Mouse (Mus musculus) layer of hippocampus, adult 18-20 months (tissue): Measurements from ENCODE around the gene Cfb. TPM values are rescaled to one million over a fixed set of nuclear protein-coding genes. Genes with fewer than 3 reads are reported as not detected.
A peak's percentile ranks its signal among the peaks of the same experiment; 100 is the strongest.
"Not testable (repeated sequence)": the region's sequence is repeated elsewhere in the genome, so short reads cannot be mapped to it uniquely, and the experiment has no call there.

Experiments
- DNase-seq, 2 experiments: peaks; one replicate each; pipeline ENCODE4 v3.0.0; 2022; ENCODE audit warnings: low spot score in 2 of 2
- long read RNA-seq: library from polyadenylated mRNA; stranded (forward); transcript quantifications from one replicate; pipeline ENCODE4 v2.0.0, GENCODE M21; 2021
- total RNA-seq, 2 experiments: library from RNA; stranded (reverse); gene quantifications; 2 replicates each; pipeline ENCODE4 v1.2.3; 2021

The Cfb gene
- not detected for total RNA-seq
- long read RNA-seq = 0 reads

DNA sequence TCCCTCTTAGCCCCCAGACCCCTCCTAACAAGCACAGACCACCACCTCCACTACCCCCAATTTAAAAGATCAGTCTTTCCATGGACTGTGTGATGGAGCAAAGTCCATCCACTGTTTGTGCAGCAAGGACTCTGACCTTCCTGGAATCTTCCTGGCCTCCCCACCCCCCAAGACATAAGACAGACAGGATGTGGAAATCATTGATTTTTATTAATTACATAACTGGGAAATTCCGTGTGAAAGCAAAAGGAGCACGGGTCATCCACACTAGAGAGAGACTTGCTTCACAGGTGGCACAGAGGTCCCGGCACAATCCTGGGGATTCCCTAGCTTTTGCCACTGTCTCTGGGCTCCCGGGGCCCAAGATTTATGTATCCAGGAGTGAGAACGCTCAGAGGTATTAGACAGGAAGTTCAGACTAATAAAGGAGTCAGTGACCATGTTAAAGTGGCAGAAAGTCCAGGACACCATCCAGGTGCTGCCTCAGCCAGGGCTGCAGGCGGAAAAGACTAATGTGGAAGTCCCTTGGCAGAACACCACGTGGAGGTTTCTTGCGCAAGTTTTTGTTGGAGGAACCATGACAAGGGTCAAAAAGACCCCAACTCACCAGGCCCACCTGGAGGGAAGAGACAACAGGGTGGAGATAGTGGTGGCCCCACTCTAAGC lies at the start of gene Cfb:
Cfb (minus strand) TSS at position 103 of the 666 bp plus-strand sequence.
- no peak for DNase-seq

DNA sequence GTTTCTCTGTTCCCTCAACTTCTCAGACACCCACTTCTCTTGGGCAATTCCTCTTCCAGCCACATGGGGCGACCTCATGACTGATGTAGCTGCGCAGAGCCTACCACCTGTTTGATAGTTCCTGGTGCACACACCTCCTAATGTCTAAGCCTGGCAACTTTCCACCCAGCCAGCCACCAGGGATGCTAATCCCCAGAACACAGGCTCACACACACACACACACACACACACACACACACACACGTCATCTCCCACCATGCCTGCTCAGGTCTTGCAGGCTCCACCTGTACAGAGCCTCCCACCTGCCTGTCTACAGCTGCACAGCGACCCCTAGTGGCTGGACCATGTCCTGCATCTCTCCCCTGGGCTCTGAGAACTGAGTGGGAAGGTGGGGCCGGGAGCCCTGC lies 49.6 kb upstream of the Cfb start:
- DNase-seq = peak in 1 of 2 experiments; percentile 52

DNA sequence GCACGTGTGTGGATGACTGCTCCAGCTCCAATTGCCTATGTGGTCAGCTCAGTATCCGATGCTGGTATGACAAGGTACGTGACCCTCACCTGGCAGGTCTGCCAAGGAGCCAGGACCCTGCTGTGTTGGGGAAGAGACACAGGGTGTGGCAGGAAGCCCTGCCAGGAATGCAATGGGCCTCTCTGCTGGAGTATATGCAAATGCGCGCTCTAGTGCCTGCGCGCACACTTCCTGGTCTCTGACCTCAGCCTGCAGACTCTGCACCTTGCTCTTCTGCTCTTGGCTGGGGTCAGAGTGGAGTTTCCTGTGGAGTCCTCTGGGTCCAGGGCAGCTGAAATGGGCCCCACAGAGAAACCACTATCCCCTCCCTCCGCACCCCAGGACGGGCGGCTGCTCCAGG lies 48.7 kb upstream of the Cfb start:
- no peak for DNase-seq

DNA sequence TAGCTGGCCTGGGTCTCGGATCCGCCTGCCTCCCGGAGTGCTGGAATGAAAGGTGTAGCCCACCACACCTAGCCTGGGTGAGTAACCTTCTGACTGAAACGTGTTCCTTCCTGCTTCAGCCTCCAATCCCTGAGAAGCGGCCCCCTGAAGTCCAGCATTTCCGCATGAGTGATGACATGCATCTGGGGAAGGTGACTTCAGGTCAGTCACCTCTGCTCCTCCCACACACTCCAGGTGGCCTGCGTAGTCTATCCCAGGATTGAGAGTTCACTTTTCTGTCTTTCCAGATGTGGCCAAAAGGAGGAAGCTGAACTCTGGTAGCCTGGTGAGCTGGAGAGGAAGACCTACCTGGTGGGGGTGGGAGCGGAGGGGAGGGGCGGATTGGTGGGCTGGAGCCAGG lies 40.6 kb upstream of the Cfb start:
- no peak for DNase-seq

DNA sequence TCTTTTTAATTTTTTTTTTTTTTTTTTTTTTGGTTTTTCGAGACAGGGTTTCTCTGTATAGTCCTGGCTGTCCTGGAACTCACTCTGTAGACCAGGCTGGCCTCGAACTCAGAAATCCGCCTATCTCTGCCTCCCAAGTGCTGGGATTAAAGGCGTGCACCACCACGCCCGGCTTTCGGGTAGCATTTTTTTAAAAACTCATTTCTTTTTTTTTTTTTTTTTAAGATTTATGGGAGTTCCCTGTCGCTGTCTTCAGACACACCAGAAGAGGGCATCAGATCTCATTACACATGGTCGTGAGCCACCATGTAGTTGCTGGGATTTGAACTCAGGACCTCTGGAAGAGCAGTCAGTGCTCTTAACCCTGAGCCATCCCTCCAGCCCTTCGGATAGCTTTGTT lies 39.6 kb upstream of the Cfb start:
- not testable (repeated sequence) for DNase-seq

DNA sequence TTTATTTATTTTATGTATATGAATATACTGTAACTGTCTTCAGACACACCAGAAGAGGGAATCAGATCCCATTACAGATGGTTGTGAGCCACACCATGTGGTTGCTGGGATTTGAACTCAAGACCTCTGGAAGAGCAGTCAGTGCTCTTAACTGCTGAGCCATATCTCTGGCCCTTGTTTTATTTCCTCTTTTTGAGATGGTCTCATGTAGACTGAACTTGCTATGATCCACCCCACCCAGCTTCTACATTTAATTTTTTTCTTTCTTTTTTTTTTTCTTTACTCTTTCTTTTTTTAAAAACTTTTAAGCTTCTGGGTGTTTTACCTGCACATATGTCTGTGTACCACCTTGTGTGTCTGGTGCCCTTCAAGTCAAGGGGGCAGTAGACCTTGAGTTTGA lies 38.5 kb upstream of the Cfb start:
- DNase-seq = not testable (repeated sequence)

DNA sequence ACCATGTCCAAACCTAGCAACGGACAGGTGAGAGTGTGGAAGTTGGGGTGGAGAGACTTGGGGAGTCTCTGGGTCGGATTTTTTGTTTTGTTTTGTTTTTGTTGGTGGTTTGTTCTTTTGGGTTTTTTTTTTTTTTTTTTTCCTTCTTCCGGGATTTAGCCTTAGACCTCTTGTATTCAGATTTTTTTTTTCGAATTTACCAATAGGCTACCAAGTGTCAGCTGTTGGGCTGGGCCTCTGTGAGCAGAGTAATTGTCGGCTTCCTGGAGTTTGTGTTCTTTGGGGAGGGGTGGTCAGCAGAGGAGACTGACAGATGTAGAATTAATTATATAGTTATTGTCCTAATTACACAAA lies 37.5 kb upstream of the Cfb start:
- DNase-seq = no peak

DNA sequence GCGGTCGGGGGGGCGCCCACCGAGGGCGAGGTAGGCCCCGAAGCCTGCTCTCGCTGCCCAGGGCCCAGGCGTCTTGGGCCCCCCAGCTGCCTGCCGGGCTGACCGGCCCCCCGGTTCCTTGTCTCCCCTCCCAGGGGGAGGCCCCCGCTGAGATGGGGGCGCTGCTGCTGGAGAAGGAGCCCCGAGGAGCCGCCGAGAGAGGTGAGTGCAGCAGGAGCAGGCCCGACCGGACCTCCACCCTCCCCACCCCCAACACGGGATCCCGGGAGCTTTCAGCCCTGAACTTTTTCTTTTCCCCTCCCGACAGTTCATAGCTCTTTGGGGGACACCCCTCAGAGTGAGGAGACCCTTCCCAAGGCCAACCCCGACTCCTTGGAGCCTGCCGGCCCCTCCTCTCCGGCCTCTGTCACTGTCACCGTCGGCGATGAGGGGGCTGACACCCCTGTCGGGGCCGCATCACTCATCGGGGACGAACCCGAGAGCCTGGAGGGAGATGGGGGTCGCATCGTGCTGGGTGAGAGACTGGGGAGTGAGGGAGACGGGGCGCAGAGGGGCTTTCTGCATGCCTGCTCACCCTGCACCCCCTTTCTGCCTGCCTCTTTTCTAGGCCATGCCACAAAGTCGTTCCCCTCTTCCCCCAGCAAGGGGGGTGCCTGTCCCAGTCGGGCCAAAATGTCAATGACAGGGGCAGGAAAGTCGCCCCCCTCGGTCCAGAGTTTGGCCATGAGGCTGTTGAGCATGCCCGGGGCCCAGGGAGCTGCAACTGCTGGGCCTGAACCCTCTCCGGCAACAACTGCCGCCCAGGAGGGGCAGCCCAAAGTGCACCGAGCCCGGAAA lies 37.0 kb upstream of the Cfb start:
- peak in 1 of 2 experiments; percentile 17 for DNase-seq

DNA sequence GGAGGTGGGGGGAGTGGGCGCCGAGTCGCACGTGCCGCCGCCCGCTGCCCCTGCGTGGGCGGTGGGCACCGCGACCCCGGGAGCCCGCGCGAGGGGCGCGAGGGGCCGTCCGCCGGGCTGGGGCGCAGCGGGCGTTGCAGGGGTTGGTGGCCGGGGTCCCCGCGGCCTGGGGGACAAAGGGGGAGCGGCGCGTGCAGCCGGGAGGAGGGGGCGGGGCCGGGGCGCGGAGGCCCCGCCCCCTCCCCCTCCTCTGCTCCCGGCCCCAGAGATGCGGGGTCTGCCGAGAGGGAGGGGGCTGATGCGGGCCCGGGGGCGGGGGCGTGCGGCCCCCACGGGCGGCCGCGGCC lies 36.4 kb upstream of the Cfb start:
- DNase-seq = no peak

DNA sequence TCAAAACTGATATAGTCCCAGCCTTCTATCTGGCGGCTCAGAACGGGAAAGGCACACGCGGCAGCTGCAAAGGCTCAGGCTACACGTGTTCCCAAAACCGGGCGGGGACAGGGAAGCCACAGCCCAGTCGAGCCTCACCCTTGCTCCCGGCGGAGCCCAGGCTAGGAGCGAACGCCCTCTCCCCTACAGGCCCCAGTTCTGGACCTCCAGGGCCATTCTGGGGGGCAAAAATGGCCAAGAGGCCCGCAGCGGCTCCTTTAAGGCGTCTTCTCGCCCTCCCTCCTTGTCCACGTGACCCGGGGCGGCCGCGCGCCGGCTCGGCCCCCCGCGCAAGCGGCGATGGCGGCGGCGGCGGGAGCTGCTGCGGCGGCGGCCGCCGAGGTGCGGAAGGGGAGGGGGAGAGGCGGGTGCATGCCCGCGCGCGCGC lies 35.9 kb upstream of the Cfb start, which contains the start of the genes C2 and Ehmt2:
C2 (minus strand) TSS at position 106 of the 427 bp plus-strand sequence.
Ehmt2 (plus strand) TSS at position 310 of the 427 bp plus-strand sequence.
- DNase-seq = peak; percentile 78 to 83

DNA sequence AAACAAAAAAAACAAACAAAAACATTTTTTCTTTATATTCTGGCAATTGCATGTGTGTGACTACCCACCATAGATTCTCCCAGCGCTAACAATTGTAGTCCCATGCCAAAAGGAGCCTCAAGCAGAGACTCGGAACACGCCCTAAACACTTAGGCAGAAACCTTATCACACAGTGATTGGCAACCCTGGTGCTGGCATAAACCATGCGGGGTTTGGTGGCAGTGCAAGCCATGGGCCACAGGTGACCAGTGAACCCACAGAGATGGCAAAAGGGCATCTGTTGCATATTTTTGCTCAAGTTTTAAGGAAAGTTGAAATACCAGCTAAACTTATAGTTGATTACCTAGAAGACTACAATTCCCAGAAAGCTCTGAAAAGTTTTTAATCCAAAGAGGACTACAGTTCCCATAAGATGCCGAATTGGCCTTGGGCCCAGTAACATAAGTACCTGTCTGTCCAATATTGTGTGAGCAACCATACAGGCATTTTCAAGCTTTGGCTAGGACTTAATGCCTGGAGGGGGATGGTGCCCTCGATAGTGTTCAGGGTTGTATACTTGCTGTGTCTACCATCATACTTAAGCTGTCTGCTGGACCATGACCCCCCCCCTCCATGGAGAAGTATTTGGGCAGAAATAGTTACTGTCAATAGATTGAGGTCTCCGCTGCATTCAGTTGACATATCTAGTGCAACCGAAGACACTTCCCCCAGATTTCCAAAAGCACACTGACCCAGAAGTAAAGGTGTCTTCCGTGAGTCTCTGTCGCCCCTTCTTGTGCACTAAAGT lies 35.2 kb upstream of the Cfb start:
- peak; percentile 28 to 66 for DNase-seq

DNA sequence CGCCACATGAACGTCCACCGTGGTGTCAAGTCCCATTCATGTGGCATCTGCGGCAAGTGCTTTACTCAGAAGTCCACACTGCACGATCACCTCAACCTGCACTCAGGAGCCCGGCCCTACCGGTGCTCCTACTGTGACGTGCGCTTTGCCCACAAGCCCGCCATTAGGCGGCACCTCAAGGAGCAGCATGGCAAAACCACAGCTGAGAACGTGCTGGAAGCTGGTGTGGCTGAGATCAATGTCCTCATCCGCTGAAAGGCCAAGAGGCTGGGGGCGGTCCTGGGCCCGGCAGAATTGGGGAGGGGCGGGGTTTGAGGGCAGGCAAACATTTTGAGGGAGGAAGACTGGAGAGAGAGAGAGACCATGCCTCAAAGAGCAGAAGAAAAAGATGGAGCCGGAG lies 34.0 kb upstream of the Cfb start:
- DNase-seq = no peak

DNA sequence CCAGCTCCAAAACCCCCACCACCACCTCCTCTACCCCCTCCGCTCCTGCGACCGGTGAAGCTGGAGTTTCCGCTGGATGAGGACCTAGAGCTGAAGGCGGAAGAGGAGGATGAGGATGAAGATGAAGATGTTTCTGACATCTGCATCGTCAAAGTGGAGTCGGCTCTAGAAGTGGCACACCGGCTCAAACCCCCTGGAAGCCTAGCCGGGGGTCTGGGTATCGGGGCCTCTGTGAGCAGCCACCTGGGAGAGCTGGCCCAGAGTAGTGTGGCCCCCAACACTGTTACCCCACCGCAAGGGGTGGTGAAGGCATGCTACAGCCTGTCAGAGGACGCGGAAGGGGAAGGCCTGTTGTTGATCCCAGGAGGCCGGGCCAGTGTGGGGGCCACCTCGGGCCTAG lies 33.4 kb upstream of the Cfb start:
- no peak for DNase-seq

DNA sequence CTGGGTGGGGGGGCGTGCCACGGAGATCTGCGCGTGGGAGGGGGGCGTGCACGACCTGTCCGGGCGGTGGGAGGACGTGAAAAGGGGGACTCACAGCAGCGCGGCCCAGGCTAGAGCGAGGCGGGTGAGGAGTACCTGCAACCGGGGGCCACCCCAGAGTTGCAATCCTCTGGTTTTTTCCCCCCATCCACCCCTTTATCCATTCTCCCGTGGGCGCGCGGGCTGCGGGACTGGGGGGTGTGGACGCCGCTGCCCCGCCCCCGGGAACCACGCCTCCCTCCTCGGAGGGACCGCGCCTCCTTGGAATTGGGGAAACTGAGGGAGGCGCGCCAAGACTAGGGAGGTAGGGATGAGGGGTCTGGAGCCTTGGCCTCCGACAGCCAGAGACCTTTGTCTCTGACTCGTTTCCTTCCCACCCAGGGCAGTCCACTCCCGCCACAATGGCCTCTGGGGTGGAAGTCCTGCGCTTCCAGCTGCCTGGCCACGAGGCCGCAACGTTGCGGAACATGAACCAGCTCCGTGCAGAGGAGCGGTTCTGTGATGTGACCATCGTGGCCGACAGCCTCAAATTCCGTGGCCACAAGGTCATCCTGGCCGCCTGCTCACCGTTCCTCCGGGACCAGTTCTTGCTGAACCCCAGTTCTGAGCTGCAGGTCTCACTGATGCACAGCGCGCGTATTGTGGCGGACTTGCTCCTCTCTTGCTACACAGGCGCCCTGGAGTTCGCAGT lies 32.6 kb upstream of the Cfb start:
- DNase-seq = peak; percentile 43 to 52

DNA sequence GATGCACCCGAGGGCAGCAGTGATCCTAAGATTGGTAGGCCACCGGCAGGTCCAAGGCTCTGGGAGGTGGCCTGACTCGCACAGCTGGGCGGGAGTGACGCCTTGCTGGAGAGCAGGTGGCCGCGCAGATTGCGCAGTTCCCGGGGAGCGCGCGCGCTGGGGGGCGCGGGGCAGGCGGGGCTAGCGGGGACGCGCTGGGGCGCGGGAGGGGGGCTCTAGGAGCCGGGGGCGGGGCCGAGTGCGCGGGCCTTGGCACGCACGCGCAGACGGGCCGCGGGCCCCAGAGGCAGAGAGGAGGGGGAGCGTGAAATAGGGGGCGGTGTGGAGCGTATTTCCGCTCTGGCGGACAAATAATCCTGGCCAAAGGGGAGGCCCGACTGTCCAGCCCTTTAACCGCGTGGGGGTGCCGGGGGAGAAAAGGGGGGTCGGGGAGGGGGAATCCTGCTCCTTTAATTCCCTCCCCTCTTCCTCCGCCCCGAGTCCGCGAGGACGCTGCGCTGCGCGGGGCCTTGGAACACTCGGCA lies 31.8 kb upstream of the Cfb start:
- peak; percentile 88 to 94 for DNase-seq

DNA sequence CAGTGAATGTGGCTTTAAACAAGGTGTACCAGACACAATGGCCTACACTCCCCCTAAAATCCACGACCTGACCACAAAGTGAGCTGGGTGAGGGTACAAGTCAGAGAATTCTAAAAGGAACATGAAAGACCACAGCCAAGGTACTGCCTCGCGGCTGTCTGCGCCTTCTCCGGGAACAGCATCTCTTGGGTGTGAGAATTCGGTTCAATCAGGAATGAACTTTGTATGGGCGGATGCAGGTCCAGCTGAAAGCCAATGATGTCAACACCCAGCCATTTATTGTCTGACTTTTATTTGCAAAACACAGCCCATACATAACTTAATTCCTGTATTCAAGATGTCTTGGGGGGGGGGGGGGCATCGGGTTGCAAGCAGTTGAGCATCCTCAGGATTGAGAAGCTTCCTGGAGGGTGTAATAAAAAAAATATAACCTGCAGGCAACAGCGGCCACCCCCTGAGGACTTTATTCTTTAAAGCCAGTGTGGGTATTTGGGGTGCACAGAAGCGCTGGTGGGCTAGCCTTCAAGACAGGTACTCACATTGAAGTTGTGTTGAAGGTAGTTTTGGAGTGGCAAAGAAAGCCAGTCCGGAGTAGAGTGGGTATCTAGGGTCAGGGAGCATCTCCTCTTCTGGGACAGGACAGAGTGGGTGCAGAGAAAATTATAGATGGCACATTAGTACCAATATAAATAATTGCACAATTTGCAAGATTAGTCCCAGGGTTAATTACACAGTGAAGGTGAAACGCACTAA lies 30.9 kb upstream of the Cfb start:
- no peak for DNase-seq

DNA sequence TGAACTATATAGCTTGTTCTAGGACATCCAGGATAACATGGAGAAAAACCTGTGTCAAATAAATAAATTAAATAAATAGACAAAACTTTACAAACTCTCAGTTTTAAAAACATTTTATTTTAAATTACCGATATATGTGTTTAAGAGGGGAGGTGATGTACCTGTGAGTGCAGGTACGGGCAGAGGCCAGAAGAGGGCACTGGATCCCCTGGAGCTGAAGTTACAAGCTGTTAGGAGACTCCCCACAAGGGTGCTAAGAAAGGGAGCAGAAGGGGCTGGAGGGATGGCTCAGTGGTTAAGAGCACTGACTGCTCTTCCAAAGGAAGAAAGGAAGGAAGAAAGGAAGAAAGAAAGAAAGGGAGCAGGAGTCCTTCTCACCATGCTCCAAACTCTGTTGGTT lies 29.1 kb upstream of the Cfb start:
- DNase-seq = no peak

DNA sequence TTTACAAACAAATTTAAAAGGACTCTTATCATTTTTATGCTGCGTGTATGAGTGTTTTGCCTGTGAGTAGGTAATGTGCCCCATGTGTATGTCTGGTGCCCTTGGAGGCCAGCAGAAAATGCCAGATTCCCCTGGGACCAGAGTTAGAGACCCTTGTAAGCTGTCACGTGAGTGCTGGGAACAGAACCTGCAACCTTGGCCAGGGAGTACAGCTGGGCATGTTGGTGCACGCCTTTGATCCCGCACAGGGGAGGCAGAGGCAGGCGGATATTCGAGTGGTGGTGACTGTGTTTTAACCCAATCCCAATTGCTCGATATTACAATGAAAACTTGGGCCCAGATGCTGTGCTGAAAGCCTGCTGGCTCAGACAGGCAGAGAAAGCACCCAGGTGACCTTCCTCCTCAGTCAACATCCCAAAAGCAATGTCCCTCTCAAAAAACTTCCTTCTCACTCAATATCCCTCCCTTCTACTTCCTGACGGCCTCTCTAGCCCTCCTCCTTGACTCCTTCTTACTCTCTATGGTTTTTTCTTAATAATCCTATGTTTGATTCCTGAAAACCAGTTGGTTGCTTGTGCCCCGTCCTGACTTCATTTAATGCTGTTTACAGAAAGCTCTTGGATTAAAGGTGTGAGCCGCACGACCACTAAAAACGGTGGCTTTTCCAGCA lies 27.9 kb upstream of the Cfb start:
- no peak for DNase-seq

DNA sequence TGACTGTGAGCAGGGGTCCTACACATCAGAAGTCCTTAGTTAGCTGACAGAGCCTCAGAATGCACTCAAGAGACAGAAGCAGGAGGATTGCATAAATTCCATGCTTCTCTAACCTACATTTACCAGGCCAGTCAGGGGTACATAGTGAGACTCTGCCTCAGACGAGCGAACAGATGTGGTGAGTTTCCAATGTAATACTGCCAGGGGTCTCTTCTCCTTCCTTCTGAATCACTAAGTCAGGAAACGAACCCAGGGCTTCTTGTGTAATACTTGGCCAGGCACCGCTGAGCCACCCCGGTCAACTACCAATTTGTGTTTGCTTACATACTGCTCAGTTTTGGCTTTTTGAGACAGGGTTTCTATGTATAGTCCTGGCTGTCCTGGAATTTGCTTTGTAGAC lies 25.6 kb upstream of the Cfb start:
- no peak for DNase-seq

DNA sequence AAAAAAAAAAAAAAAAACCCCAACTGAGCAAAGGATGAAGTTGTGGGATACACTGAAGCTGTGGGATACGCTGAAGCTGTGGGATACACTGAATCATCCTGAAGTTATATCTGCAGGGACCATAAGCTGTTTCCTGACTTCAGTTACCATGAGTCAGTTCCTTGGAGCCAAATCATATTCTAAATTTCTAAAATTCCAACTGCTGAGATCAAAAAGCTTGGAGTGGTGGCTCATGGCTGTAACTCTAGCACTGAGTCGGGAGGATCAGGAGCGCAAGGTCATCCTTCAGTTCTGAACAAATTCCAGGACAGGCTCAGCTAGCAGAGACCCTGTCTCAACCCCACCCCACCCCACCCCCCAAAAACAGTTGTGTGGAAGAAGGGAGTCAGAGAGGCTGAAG lies 23.3 kb upstream of the Cfb start:
- no peak for DNase-seq
